Mouse (Mus musculus): ENCODE results near the gene Gatd1. TPM values are rescaled to one million over a fixed set of nuclear protein-coding genes. Genes with fewer than 3 reads are reported as not detected.
"Not testable (repeated sequence)": the region's sequence is repeated elsewhere in the genome, so short reads cannot be mapped to it uniquely, and the experiment has no call there.

Gatd1 gene
- polyA plus RNA-seq, 1 experiment from 2014 or later = 57.0 TPM

DNA sequence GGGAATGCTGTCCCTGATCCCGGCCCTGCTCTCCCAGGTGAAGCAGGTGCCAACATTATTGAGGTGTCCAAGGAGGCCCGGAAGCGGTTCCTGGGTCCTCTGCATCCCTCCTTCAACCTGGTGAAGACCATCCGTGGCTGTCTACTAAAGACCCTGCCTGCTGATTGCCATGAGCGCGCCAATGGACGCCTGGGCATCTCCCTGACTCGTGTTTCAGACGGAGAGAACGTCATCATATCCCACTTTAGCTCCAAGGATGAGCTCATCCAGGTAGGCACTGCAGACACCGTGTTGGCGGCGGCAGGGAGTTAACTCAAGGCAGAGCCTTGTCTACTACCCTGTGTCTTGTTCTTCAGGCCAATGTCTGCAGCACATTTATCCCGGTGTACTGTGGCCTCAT, 43.3 kb upstream of the Gatd1 start:
- ATAC-seq (ENCODE audit: low read depth) = no peak
- no peaks in the 10 kb centered on the region for H3K9me3 ChIP-seq (ENCODE audit: control insufficient read depth, low read length)
- no peak overlapping the region for H3K9ac ChIP-seq (ENCODE audit: low read length)
- no peak overlapping the region for H3K4me3 ChIP-seq (ENCODE audit: low read length)
- no peak overlapping the region for H3K27ac ChIP-seq (ENCODE audit: low read length)
- 0 out of 2 replicates have a peak, but pooled peaks cover 6% of the 10 kb centered on the region for H3K36me3 ChIP-seq (ENCODE audit: control insufficient read depth, insufficient read depth, low read length)
- 94% methylated on average over 14 of the region's 14 CpGs for WGBS
- H3K4me1 ChIP-seq (replicated peaks; ENCODE audit: control insufficient read depth, insufficient read depth, low read length) = peaks cover 41% of the 10 kb centered on the region
- H3K27me3 ChIP-seq (ENCODE audit: control insufficient read depth, insufficient read depth, low read depth, low read length) = peaks cover 14% of the 10 kb centered on the region
- H3K4me2 ChIP-seq (ENCODE audit: low read depth, low read length) = no peak overlapping the region

DNA sequence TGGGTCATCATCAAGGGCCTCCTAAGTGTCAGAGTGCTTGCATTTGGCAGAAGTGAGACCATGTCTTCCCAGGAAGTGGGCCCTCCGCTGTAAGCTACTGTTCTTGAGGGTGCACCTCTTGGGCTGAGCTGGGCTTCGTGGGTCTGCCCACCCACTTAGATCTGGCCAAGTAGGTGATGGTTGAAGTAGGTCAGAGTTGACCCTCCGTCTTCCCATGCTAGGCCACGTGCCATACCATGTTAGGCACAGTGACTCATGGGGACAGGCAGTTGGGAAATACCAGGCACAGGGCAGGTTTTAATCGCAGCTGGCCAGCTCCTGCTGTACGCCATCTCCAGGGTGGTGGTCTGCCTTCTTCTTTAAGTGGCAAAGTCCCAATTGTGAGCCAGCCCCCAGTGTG, 42.8 kb upstream of the Gatd1 start:
- peaks cover 9% of the 10 kb centered on the region for H3K27me3 ChIP-seq (ENCODE audit: control insufficient read depth, insufficient read depth, low read depth, low read length)
- no peaks in the 10 kb centered on the region for H3K9me3 ChIP-seq (ENCODE audit: control insufficient read depth, low read length)
- no peak overlapping the region for H3K4me3 ChIP-seq (ENCODE audit: low read length)
- H3K36me3 ChIP-seq (ENCODE audit: control insufficient read depth, insufficient read depth, low read length) = peaks cover 10% of the 10 kb centered on the region; the same call in 1 of the 2 replicates
- no peak overlapping the region for H3K9ac ChIP-seq (ENCODE audit: low read length)
- H3K4me1 ChIP-seq (replicated peaks; ENCODE audit: control insufficient read depth, insufficient read depth, low read length) = peaks cover 36% of the 10 kb centered on the region
- no peak for ATAC-seq (ENCODE audit: low read depth)
- H3K27ac ChIP-seq (ENCODE audit: low read length) = no peak overlapping the region
- 81% methylated on average over 6 of the region's 6 CpGs for WGBS
- H3K4me2 ChIP-seq (ENCODE audit: low read depth, low read length) = no peak overlapping the region

DNA sequence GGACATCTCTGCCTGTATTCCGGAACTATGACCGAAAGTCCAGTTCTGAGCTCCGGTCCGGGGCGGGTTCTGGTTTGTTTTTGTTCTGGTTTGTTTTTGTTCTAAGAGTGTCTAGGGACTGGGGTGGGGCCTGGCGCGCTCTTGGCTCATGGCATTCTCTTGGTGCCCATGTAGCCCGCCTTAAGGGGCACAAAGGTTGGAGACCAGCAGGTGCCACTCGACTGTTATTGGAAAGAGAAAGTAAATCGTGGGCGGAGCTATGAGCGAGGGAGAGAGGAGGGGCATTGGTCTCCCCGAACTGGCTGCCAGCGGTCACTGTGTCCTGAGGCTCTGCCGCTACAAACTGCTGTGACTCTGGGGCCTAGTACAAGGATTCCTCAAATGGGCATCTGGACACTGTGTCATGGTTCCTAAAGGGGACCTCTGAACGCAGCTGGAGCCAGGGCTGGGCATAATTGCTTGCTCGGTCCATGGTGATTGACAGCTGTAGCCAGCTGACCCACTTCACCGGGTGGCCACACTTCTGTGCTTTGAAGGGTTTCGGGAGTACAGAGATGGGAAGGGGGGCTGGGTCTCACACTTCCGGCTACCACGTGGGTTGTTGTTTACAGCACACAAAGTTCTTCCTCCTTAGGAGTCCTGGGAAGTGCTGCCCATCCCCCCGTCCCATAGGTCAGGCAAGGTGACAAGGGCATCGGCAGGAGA, 41.8 kb upstream of the Gatd1 start:
- H3K9me3 ChIP-seq (ENCODE audit: control insufficient read depth, low read length) = no peaks in the 10 kb centered on the region
- 1% methylated on average over 23 of the region's 23 CpGs for WGBS
- peaks cover 2% of the 10 kb centered on the region; the same call in 1 of the 2 replicates for H3K27me3 ChIP-seq (ENCODE audit: control insufficient read depth, insufficient read depth, low read depth, low read length)
- H3K4me3 ChIP-seq (ENCODE audit: low read length) = peak overlapping the region; percentile 73
- peak; percentile 49 for ATAC-seq (ENCODE audit: low read depth)
- peaks cover 18% of the 10 kb centered on the region; the same call in 1 of the 2 replicates for H3K36me3 ChIP-seq (ENCODE audit: control insufficient read depth, insufficient read depth, low read length)
- H3K4me1 ChIP-seq (replicated peaks; ENCODE audit: control insufficient read depth, insufficient read depth, low read length) = peaks cover 27% of the 10 kb centered on the region
- peak overlapping the region; percentile 86 for H3K27ac ChIP-seq (ENCODE audit: low read length)
- peak overlapping the region; percentile 78 for H3K9ac ChIP-seq (ENCODE audit: low read length)
- H3K4me2 ChIP-seq (ENCODE audit: low read depth, low read length) = peak overlapping the region; percentile 85

DNA sequence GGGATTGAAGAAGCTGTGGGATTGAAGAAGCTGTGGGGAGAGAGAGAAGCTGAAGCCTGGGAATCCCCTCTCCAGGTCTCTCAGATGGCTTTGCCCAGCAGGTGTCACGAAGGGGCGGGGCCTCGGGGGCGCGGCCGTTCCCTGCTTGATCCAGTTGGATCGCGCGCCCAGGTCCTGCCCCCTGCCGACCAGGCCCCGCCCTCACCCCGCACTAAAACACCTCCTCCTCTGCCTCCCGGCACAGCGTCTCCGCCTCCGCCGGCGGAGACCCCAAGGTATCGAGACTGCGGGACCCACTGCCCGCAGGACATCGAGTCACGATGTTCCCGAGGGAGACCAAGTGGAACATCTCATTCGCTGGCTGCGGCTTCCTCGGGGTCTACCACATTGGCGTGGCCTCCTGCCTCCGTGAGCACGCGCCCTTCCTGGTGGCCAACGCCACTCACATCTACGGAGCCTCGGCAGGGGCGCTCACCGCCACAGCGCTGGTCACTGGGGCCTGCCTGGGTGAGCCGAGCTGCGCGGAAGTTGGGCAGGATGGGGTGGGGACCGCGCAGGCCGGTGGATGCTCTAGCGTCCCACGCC, 41.1 kb upstream of the Gatd1 start, which contains the start of gene Pnpla2:
Gene Pnpla2 (plus strand): TSS at position 232 of the 585 bp plus-strand sequence.
- H3K4me1 ChIP-seq (replicated peaks; ENCODE audit: control insufficient read depth, insufficient read depth, low read length) = peaks cover 20% of the 10 kb centered on the region
- no peaks in the 10 kb centered on the region for H3K9me3 ChIP-seq (ENCODE audit: control insufficient read depth, low read length)
- H3K4me3 ChIP-seq (ENCODE audit: low read length) = peak within 1 kb of the TSS; percentile 73
- H3K27me3 ChIP-seq (ENCODE audit: control insufficient read depth, insufficient read depth, low read depth, low read length) = no peaks in the 10 kb centered on the region
- peak within 1 kb of the TSS; percentile 85 for H3K4me2 ChIP-seq (ENCODE audit: low read depth, low read length)
- H3K36me3 ChIP-seq (ENCODE audit: control insufficient read depth, insufficient read depth, low read length) = peaks cover 24% of the 10 kb centered on the region
- 0% methylated on average over 45 of the region's 45 CpGs for WGBS
- H3K27ac ChIP-seq (ENCODE audit: low read length) = peak within 1 kb of the TSS; percentile 86
- peak; percentile 88 for ATAC-seq (ENCODE audit: low read depth)
- H3K9ac ChIP-seq (ENCODE audit: low read length) = peak within 1 kb of the TSS; percentile 78

DNA sequence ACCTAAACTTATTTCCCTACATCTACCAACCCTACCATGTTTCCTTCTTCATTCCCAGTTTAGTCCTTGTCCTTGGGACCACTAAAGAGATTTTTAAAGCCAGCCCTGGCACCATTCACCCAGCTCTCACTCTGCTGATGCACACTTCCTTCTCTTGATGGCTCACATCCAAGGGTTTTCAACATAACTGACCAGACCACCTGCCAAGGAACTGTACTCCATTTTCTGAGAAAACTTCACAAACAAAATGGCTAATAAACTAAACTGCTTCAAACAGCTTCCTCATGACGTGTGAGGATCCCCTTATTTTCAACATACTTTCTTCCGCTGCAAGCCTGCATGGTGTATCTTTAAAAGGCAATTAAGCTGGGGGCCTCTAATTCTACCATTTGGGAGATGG, 39.7 kb upstream of the Gatd1 start:
- Histone ChIP-seq H3K9me3 (ENCODE audit: control insufficient read depth, low read length) (no peaks in the 10 kb centered on the region), H3K27ac (ENCODE audit: low read length) (no peak overlapping the region), H3K36me3 (ENCODE audit: control insufficient read depth, insufficient read depth, low read length) (peaks cover 22% of the 10 kb centered on the region), H3K9ac (ENCODE audit: low read length) (no peak overlapping the region), H3K4me3 (ENCODE audit: low read length) (no peak overlapping the region), H3K4me2 (ENCODE audit: low read depth, low read length) (no peak overlapping the region), H3K4me1 (replicated peaks; ENCODE audit: control insufficient read depth, insufficient read depth, low read length) (peaks cover 24% of the 10 kb centered on the region), H3K27me3 (ENCODE audit: control insufficient read depth, insufficient read depth, low read depth, low read length) (no peaks in the 10 kb centered on the region)
- WGBS = 52% methylated on average over 2 of the region's 2 CpGs
- no peak for ATAC-seq (ENCODE audit: low read depth)

DNA sequence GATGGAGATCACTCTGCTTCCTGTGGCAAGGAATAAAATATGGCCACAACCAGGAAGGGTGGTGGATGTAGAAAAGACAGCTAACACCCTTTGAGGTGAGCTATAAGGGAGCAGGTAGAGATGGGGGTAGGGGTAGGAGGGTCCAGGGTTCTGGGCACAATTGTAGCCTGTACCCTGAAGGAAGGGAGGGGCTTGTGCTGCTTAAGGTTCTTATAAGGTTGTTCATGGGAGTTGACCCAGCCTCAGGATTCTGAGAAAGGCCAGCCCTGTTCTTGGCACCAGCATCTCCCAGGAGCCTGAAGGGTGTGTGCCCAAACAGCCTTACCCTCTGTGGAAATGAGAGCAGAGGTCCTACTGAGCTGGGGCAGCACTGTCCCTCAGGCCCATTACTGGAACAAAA, 38.0 kb upstream of the Gatd1 start:
- no peaks in the 10 kb centered on the region for H3K9me3 ChIP-seq (ENCODE audit: control insufficient read depth, low read length)
- H3K9ac ChIP-seq (ENCODE audit: low read length) = no peak overlapping the region
- no peak for ATAC-seq (ENCODE audit: low read depth)
- peaks cover 30% of the 10 kb centered on the region for H3K4me1 ChIP-seq (replicated peaks; ENCODE audit: control insufficient read depth, insufficient read depth, low read length)
- no peak overlapping the region for H3K4me3 ChIP-seq (ENCODE audit: low read length)
- H3K27ac ChIP-seq (ENCODE audit: low read length) = no peak overlapping the region
- peaks cover 22% of the 10 kb centered on the region for H3K36me3 ChIP-seq (ENCODE audit: control insufficient read depth, insufficient read depth, low read length)
- H3K27me3 ChIP-seq (ENCODE audit: control insufficient read depth, insufficient read depth, low read depth, low read length) = no peaks in the 10 kb centered on the region
- H3K4me2 ChIP-seq (ENCODE audit: low read depth, low read length) = no peak overlapping the region

DNA sequence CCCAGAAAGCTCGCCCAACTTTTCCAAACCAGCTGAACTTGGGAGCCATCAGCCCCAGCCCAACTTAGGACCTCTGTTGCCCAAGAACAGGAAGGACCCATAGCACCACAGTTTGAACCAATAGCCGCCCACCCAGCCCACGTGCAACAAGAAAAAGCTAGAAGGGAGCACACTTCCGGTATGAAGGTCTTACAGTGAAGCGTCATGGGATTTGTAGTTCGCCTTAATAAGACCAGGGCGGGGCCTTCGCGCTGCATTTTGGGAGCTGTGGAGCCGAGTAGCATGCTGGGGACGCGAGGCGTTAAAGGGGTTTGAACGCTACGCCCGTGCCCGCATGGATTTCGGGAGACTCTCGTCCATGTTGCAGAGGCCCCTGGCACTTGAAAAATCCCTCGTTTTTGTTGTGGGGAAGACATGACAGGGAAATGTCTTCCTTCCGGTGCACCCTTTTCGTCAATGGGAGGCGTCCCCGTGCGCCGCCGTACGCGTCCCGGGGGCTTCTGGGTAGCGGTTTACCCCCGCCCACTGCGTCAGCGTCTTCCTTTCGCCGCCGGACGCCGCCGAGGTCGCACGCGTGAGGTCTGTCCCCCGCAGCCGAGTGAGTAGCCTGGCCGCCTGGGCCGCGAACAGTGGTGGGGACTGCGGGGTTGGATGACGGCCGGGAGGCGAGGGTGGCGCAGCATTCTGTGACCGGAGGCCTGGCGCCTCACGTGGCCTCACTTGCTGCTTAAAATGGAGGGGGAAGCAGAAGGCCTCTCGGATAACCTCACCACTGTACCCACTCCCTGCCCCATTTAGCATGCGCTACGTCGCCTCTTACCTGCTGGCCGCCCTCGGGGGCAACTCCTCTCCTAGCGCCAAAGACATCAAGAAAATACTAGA, 33.4 kb upstream of the Gatd1 start, which contains the start of gene Rplp2:
Gene Rplp2 (plus strand): TSS at position 261 of the 882 bp plus-strand sequence.
- WGBS = 0% methylated on average over 63 of the region's 63 CpGs
- no peaks in the 10 kb centered on the region for H3K27me3 ChIP-seq (ENCODE audit: control insufficient read depth, insufficient read depth, low read depth, low read length)
- H3K4me1 ChIP-seq (replicated peaks; ENCODE audit: control insufficient read depth, insufficient read depth, low read length) = peaks cover 27% of the 10 kb centered on the region
- H3K9me3 ChIP-seq (ENCODE audit: control insufficient read depth, low read length) = no peaks in the 10 kb centered on the region
- H3K4me3 ChIP-seq (ENCODE audit: low read length) = peak within 1 kb of the TSS; percentile 73
- H3K9ac ChIP-seq (ENCODE audit: low read length) = peak within 1 kb of the TSS; percentile 88
- ATAC-seq (ENCODE audit: low read depth) = peak; percentile 92
- H3K27ac ChIP-seq (ENCODE audit: low read length) = peak within 1 kb of the TSS; percentile 91
- peaks cover 22% of the 10 kb centered on the region for H3K36me3 ChIP-seq (ENCODE audit: control insufficient read depth, insufficient read depth, low read length)
- peak within 1 kb of the TSS; percentile 84 for H3K4me2 ChIP-seq (ENCODE audit: low read depth, low read length)

DNA sequence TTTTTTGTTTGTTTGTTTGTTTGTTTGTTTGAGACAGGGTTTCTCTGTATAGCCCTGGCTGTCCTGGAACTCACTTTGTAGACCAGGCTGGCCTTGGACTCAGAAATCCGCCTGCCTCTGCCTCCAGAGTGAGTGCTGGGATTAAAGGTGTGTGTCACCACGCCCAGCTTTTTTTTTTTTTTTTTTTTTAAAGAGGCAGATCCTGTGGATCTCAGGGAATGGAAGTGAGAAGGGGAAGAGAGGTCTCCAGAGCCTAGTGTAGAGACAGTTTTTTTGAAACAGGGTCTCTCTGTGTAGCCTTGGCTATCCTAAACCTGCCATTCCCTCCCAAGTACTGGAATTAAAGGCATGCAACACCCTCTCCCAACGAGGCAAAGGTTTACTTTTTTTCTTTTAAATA, 32.4 kb upstream of the Gatd1 start:
- not testable (repeated sequence) for H3K27me3 ChIP-seq (ENCODE audit: control insufficient read depth, insufficient read depth, low read depth, low read length); H3K27ac ChIP-seq (ENCODE audit: low read length); ATAC-seq (ENCODE audit: low read depth); H3K9ac ChIP-seq (ENCODE audit: low read length); H3K9me3 ChIP-seq (ENCODE audit: control insufficient read depth, low read length)
- Histone ChIP-seq H3K4me2 (ENCODE audit: low read depth, low read length) (peak overlapping the region; percentile 75), H3K4me3 (ENCODE audit: low read length) (peak overlapping the region; percentile 73; the same call in 1 of the 2 replicates), H3K36me3 (ENCODE audit: control insufficient read depth, insufficient read depth, low read length) (peaks cover 15% of the 10 kb centered on the region), H3K4me1 (replicated peaks; ENCODE audit: control insufficient read depth, insufficient read depth, low read length) (peaks cover 31% of the 10 kb centered on the region)
- 62% methylated on average over 3 of the region's 3 CpGs for WGBS

DNA sequence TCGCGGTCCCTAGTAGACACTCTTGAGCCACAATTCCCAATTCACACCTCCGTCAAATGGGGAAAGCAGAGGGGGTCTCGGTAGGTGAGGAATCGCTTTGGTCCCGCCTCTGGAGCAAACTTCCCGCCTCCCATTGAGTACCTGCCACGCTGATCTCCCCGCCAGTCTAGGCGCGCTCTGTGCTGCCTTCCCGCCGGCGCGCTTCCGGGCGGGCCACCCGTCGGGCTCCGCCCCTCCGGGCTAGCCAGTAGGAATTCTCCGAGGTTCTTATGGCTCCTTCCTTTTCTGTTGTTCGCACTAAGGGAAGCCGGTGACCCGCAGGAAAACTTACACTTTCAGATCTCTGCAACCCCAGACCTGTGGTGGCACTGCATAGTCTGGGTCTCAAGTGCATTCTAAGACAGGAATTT, 29.9 kb upstream of the Gatd1 start, which contains the start of gene Pidd1:
Gene Pidd1 (minus strand): TSS at position 198 of the 410 bp plus-strand sequence.
- H3K9ac ChIP-seq (ENCODE audit: low read length) = peak within 1 kb of the TSS; percentile 71

More for the DNA sequence above, 29.9 kb upstream of the Gatd1 start, which contains the start of gene Pidd1:
- H3K4me3 ChIP-seq (ENCODE audit: low read length) = peak within 1 kb of the TSS; percentile 56
- peaks cover 6% of the 10 kb centered on the region for H3K36me3 ChIP-seq (ENCODE audit: control insufficient read depth, insufficient read depth, low read length)
- peak within 1 kb of the TSS; percentile 79 for H3K27ac ChIP-seq (ENCODE audit: low read length)
- ATAC-seq (ENCODE audit: low read depth) = peak; percentile 61
- peaks cover 36% of the 10 kb centered on the region for H3K4me1 ChIP-seq (replicated peaks; ENCODE audit: control insufficient read depth, insufficient read depth, low read length)
- no peaks in the 10 kb centered on the region for H3K9me3 ChIP-seq (ENCODE audit: control insufficient read depth, low read length)
- peak within 1 kb of the TSS; percentile 89 for H3K4me2 ChIP-seq (ENCODE audit: low read depth, low read length)
- no peaks in the 10 kb centered on the region for H3K27me3 ChIP-seq (ENCODE audit: control insufficient read depth, insufficient read depth, low read depth, low read length)
- WGBS = under 1% methylated on average over 25 of the region's 25 CpGs

Measured in lung, embryonic 16.5 days (tissue).